Mouse (Mus musculus) cerebellum, adult 18-20 months (tissue): ENCODE results near the gene Foxn3.
A peak's percentile ranks its signal among the peaks of the same experiment; 100 is the strongest.

Experiments used
- DNase-seq, 2 experiments: peaks; one replicate each; pipeline ENCODE4 v3.0.0; 2021

The Foxn3 gene

GRCm38 (mm10) chr12:99563219-99564059 is at the start of gene Foxn3:
Foxn3 (minus strand) TSS chr12:99563582.
- peak; percentile 80 to 88 for DNase-seq

DNA sequence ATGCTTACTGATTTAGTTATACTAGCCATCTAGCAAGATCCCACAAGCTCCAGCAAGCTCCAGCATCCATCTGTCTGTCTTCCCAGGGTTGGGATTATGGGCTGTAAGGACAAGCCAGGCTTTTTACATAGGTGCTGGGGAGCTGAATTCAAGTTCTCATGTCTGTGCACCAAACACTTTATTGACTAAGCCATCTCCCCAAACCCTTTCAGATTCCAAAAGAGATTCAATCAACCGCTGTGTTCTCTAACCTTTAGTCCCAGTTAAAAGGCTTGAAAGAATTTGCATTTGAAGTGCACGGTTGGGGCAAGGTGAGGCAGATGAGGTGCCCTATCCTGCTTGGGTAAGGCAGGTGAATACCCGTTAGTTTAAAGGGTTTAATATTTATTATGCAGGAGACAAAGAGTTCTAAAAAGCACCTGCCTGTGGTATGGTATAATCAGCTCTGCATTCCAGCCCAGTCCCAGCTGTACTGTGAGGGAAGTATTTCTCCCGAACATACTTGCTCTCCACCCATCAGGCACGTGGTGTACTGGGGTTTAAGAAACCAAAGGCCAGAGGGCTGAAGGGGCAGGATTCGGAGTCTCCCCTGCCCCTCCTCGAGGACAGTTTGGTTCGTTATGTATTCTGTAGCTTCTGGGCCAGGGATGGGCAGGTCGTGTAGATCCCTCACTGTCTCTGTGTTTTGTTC is 48.9 kb upstream of the Foxn3 start:
- DNase-seq: no peak

DNA sequence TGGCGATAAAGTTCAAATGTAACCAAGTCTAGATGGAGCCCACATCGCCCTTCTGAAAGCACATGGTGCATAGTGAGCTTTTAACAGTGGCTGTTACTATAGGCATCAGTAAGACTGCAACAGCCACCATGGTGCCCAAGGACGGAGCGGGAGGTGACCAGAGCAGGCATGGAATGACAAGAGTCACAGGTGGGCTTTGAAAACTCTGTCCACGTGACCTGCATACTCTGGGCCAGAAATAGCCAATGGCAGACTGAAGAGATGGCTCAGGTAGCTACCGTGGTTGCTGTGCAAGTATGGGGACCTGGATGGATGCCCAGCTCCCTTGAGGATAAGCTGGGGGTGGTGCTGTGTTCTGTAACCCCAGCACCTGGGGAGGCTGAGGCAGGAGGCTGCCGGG is 47.5 kb upstream of the Foxn3 start:
- DNase-seq: no peak

- no peak for DNase-seq
Measured at GRCm38 (mm10) chr12:99610069-99610815, 46.9 kb upstream of the Foxn3 start.

- DNase-seq: no peak
Measured at GRCm38 (mm10) chr12:99609643-99610042, 46.3 kb upstream of the Foxn3 start.

- DNase-seq: no peak
Measured at GRCm38 (mm10) chr12:99608279-99608955, 45.0 kb upstream of the Foxn3 start.

- no peak for DNase-seq
Measured at GRCm38 (mm10) chr12:99603381-99603780, 40.0 kb upstream of the Foxn3 start.

DNA sequence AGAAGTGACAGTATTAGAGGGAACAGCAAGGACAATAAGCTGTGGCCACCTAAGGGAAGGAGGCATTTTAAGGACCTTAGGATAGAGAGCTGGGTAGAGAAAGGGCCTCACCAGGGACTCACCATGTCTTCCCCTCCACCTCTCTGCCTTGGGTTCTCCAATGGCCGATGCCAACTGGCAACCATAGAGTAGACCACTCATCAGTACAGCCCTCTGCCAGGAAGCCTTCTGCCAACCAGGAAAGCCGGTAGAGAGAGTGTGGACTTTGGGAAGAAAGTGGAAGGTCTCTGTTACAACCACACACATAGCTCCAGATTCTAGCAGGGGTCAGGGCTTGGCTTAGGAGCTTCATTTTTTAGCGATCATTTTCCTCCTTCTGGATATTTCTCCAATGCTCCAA is 38.5 kb upstream of the Foxn3 start:
- no peak for DNase-seq

- no peak for DNase-seq
Measured at GRCm38 (mm10) chr12:99601392-99601791, 38.0 kb upstream of the Foxn3 start.

DNA sequence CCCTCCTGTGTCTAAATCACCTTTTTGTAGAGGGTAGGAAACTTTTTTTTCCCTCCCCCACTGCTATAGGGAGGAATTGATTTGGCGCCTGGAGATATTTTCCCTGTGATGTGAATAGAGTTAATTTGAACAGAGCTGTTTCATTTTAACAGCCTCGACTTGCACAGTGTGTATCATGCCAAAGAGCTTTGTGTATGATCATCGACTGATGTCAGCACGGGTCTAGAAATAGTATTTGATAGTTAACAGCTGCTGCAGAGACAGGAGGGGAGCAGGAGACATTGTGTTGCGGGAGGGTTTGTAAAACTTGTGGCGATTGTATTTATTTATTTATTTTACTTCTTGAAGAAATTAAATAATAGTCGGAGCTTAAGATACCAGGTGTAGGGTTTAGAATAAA is 36.2 kb upstream of the Foxn3 start:
- no peak for DNase-seq

DNA sequence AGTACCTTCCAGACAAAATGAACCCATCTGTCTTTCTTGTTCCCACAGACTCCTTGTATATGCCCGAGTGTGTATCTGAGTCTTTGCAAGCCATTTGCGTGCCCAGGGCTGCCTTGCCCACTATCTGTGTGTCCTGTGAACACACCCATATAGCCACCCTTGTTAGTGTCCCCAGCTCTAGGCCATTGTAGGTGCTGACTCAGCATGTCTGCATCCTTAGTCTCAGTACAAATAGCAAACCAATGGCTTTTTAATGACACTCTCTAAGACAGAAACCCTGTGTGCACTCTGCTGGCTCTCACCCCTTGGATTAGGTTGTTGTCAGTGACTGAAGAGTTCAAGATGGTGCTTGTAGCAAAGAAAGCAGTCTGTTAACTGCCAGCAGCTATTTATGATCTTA is 33.0 kb upstream of the Foxn3 start:
- no peak for DNase-seq

DNA sequence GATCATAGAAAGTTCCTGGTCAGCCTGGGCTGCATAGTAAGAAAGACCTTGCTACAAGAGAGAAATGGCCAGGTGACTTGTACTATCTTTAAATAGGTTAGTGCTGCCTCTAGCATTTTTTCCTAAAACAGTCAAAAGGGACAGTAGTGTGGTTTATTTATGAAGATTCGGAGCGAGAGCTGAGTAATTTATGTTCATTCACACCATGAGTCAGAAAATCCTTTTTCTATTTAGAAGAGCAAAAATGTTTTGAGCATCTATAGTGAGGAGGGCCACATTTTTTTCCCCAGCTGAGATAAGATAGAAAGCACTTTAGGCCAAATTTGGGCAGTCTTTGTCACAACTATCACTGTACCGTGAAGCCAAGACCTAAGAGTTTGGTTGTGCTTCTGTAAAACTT is 24.0 kb upstream of the Foxn3 start:
- DNase-seq: no peak

DNA sequence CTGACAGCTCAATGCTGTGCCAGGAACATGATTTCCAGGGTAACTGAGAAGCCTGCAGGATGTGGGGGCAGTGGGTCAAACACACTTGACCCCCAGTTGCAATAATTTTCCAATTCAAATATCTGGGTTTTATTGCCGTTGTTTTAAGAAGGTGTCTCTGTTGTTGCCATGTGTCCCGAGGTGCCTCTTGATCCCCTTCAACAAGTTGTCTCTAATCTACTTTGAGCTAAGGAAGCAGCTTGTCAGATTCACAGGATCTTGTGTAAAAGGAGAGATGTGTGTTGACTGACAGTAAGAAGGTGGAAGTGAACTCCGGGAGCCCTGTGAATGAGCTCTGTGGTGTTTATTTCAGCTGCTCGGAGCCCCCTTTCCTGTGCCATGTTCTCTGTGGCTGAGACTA is 16.6 kb upstream of the Foxn3 start:
- DNase-seq: no peak

GRCm38 (mm10) chr12:99576682-99577081 is 13.3 kb upstream of the Foxn3 start:
- no peak for DNase-seq

GRCm38 (mm10) chr12:99574299-99574698 is 10.9 kb upstream of the Foxn3 start:
- no peak for DNase-seq

DNA sequence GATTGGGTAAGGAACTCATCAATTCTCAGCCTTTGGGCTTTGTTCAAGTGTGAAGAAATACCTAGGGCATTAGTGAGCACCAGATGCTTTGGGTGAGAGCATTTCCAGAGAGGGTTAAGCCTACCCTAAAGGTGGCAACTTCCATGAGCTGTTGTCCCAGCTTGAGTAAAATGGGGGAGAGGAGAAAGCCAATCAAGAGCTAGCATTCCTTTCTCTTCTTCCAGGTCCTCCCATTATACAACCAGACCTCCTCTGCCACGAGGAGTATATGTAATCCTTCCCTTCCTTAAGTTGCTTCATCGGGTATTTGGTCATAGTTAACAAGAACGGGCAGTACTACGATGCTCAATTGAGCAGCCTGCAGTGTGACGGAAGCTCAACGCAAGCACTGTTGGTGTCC is 9.7 kb upstream of the Foxn3 start:
- DNase-seq: no peak

DNA sequence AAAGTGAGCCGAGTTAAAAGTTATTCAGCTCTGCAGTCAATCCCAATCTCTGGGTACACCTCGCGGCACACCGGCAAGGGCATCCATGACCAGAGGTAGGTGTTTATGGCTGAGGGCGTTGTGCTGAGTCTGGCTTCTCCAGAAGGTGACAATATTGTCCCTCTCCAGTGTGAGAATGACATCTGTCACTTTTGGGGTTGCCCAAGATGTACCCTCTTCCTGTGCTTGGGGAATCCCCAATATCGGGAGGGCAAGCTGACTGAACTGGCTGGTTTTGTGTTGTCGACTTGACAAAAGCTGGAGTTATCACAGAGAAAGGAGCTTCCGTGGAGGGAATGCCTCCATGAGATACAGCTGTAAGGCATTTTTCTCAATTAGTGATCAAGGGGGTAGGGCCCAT is 8.6 kb upstream of the Foxn3 start:
- no peak for DNase-seq

GRCm38 (mm10) chr12:99570197-99570956 is 7.0 kb upstream of the Foxn3 start:
- DNase-seq: peak; percentile 77 to 81

- DNase-seq: no peak
Measured at GRCm38 (mm10) chr12:99565606-99566005, 2.2 kb upstream of the Foxn3 start.

DNA sequence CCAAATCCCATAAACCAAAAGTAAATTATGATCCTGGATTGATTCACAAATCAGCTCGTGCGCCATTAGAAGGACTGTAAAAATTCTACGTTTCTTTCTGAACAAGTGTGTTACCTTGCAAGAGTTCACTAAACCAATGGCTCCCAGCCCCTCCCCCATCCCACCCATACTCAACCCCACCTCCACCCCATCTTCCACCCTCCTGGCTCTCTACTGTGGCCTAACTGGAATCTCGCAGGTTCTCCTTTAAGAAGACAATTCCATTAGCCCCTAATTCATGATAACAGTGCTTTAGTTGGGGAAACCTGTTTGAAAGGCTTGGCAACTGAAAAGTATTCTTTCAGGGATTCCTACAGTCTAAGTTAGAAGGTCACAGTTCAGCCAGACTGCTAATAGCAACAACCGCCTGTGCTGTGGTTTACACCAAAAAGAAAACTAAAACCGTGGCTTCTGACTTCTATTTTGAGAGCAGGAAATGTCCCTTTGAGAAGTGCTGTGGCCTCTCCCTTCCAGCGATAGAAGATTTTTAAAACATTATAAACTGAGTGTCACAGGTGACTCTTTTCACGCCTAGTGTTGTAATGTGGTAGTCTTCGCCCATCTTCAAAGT is 1.0 kb upstream of the Foxn3 start:
- no peak for DNase-seq

- peak in 1 of 2 experiments; percentile 43 for DNase-seq
Measured at GRCm38 (mm10) chr12:99562867-99563189, 554 bp downstream of the Foxn3 start.
